Mouse (Mus musculus) E14TG2a.4 (cell line): ENCODE measurements around the gene Rdh9.

ENCODE experiments used
- CTCF ChIP-seq: conservative IDR thresholded peaks from 2 replicates; pipeline ENCODE4 v1.5.1; 2014; ENCODE audit warnings: low read length
- NANOG ChIP-seq: IDR thresholded peaks from 2 replicates; pipeline ENCODE4 v1.6.1; 2014; ENCODE audit warnings: borderline replicate concordance, low read length, mixed read lengths

DNA sequence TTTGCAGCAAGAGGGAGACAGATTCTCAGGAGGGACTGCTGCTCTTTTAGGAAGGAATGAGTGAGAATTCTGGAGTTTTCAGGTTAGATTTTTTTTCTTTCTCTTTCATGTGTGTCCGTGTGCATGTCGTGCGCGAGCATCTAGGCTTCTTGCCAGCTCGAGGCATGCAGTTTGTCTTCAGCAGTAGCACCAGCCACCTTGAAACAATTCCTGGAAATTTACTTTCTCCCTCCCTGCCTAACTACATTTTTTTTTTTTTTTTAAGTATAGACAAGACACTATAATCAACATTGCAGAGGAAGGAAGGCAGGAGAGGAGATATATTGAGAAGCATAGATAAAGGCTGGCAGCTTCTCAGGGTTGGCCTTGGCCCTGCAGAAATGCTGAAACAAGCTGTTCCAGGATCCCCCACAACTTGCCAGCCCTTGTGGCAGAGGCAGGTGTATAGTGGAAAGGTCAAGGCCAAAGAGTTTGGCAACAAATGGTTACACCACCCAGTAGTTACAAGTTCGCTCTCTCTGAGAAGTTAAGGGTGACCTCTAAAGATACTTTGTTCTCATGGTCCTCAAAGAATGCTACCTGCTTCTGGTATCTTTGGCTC, 21.5 kb upstream of the Rdh9 start:
- TF ChIP-seq CTCF, result no peak
- TF ChIP-seq NANOG, result no peak
